Mouse (Mus musculus): ENCODE data around the gene Metap1. TPM values are rescaled to one million over a fixed set of nuclear protein-coding genes. Genes with fewer than 3 reads are reported as not detected.

Metap1 gene
- polyA plus RNA-seq, 1 experiment from 2014 or later, result 60.3 TPM

GRCm38 (mm10) chr3:138526916-138527666 lies 37.8 kb upstream of the Metap1 start:
- ATAC-seq (ENCODE audit: low FRiP score, low TSS enrichment), result peak; percentile 95

GRCm38 (mm10) chr3:138526073-138526915 lies 37.0 kb upstream of the Metap1 start, which contains the start of gene Eif4e:
Eif4e (plus strand) TSS chr3:138526179.
- no peaks in the 10 kb centered on the region for H3K9me3 ChIP-seq (ENCODE audit: control insufficient read depth, low read length)

More at GRCm38 (mm10) chr3:138526916-138527666, 37.8 kb upstream of the Metap1 start:
- Histone ChIP-seq H3K4me2 (ENCODE audit: low read length) (peak overlapping the region; percentile 76), H3K9ac (replicated peaks; ENCODE audit: low read length) (peak overlapping the region; percentile 93), H3K9me3 (ENCODE audit: control insufficient read depth, low read length) (no peaks in the 10 kb centered on the region), H3K27me3 (ENCODE audit: control insufficient read depth, insufficient read depth, low read length) (no peaks in the 10 kb centered on the region; the same call in 1 of the 2 replicates), H3K4me1 (ENCODE audit: control insufficient read depth, insufficient read depth, low read length) (peaks cover 19% of the 10 kb centered on the region), H3K4me3 (replicated peaks; ENCODE audit: low read depth, low read length) (peak overlapping the region; percentile 95), H3K27ac (replicated peaks; ENCODE audit: low read depth, low read length) (peak overlapping the region; percentile 96), H3K36me3 (ENCODE audit: control insufficient read depth, insufficient read depth, low read length) (no peaks in the 10 kb centered on the region)
- DNase-seq, result peak; percentile 99
- under 1% methylated on average over 84 of the region's 85 CpGs for WGBS

GRCm38 (mm10) chr3:138525494-138525893 lies 36.2 kb upstream of the Metap1 start:
- peaks cover 19% of the 10 kb centered on the region for H3K4me1 ChIP-seq (ENCODE audit: control insufficient read depth, insufficient read depth, low read length)
- H3K27ac ChIP-seq (replicated peaks; ENCODE audit: low read depth, low read length), result no peak overlapping the region
- no peaks in the 10 kb centered on the region; the same call in 1 of the 2 replicates for H3K27me3 ChIP-seq (ENCODE audit: control insufficient read depth, insufficient read depth, low read length)
- 54% methylated on average over 8 of the region's 8 CpGs for WGBS
- no peak overlapping the region for H3K4me3 ChIP-seq (replicated peaks; ENCODE audit: low read depth, low read length)
- no peak overlapping the region for H3K9ac ChIP-seq (replicated peaks; ENCODE audit: low read length)
- H3K9me3 ChIP-seq (ENCODE audit: control insufficient read depth, low read length), result no peaks in the 10 kb centered on the region
- ATAC-seq (ENCODE audit: low FRiP score, low TSS enrichment) (no peak), DNase-seq (no peak)
- H3K36me3 ChIP-seq (ENCODE audit: control insufficient read depth, insufficient read depth, low read length), result no peaks in the 10 kb centered on the region
- H3K4me2 ChIP-seq (ENCODE audit: low read length), result no peak overlapping the region

More at GRCm38 (mm10) chr3:138526073-138526915, 37.0 kb upstream of the Metap1 start, which contains the start of gene Eif4e:
- H3K4me1 ChIP-seq (ENCODE audit: control insufficient read depth, insufficient read depth, low read length), result peaks cover 19% of the 10 kb centered on the region
- H3K36me3 ChIP-seq (ENCODE audit: control insufficient read depth, insufficient read depth, low read length), result no peaks in the 10 kb centered on the region
- H3K4me3 ChIP-seq (replicated peaks; ENCODE audit: low read depth, low read length), result peak within 1 kb of the TSS; percentile 95
- ATAC-seq (ENCODE audit: low FRiP score, low TSS enrichment) (peak; percentile 13; the same call in 1 of the 2 replicates), DNase-seq (peak; percentile 20)
- H3K27me3 ChIP-seq (ENCODE audit: control insufficient read depth, insufficient read depth, low read length), result no peaks in the 10 kb centered on the region; the same call in 1 of the 2 replicates
- peak within 1 kb of the TSS; percentile 43 for H3K27ac ChIP-seq (replicated peaks; ENCODE audit: low read depth, low read length)
- peak within 1 kb of the TSS; percentile 64 for H3K4me2 ChIP-seq (ENCODE audit: low read length)
- WGBS, result 3% methylated on average over 39 of the region's 39 CpGs
- peak within 1 kb of the TSS; percentile 38 for H3K9ac ChIP-seq (replicated peaks; ENCODE audit: low read length)

GRCm38 (mm10) chr3:138523956-138524355 lies 34.6 kb upstream of the Metap1 start:
- 92% methylated on average over 4 of the region's 4 CpGs for WGBS
- ATAC-seq (ENCODE audit: low FRiP score, low TSS enrichment), result no peak
- H3K9me3 ChIP-seq (ENCODE audit: control insufficient read depth, low read length), result no peaks in the 10 kb centered on the region
- H3K27ac ChIP-seq (replicated peaks; ENCODE audit: low read depth, low read length), result no peak overlapping the region
- H3K36me3 ChIP-seq (ENCODE audit: control insufficient read depth, insufficient read depth, low read length), result no peaks in the 10 kb centered on the region
- H3K9ac ChIP-seq (replicated peaks; ENCODE audit: low read length), result no peak overlapping the region
- no peaks in the 10 kb centered on the region; the same call in 1 of the 2 replicates for H3K27me3 ChIP-seq (ENCODE audit: control insufficient read depth, insufficient read depth, low read length)
- no peak for DNase-seq
- peaks cover 15% of the 10 kb centered on the region for H3K4me1 ChIP-seq (ENCODE audit: control insufficient read depth, insufficient read depth, low read length)
- no peak overlapping the region for H3K4me3 ChIP-seq (replicated peaks; ENCODE audit: low read depth, low read length)
- H3K4me2 ChIP-seq (ENCODE audit: low read length), result no peak overlapping the region

GRCm38 (mm10) chr3:138519218-138519617 lies 29.9 kb upstream of the Metap1 start:
- DNase-seq, result no peak
- Histone ChIP-seq H3K4me3 (replicated peaks; ENCODE audit: low read depth, low read length) (no peak overlapping the region), H3K4me2 (ENCODE audit: low read length) (no peak overlapping the region), H3K9me3 (ENCODE audit: control insufficient read depth, low read length) (peaks cover 4% of the 10 kb centered on the region; the same call in 1 of the 2 replicates), H3K9ac (replicated peaks; ENCODE audit: low read length) (no peak overlapping the region), H3K27ac (replicated peaks; ENCODE audit: low read depth, low read length) (no peak overlapping the region), H3K27me3 (ENCODE audit: control insufficient read depth, insufficient read depth, low read length) (no peaks in the 10 kb centered on the region), H3K36me3 (ENCODE audit: control insufficient read depth, insufficient read depth, low read length) (no peaks in the 10 kb centered on the region), H3K4me1 (ENCODE audit: control insufficient read depth, insufficient read depth, low read length) (peaks cover 11% of the 10 kb centered on the region)
- no peak for ATAC-seq (ENCODE audit: low FRiP score, low TSS enrichment)
- WGBS, result 92% methylated on average over 6 of the region's 6 CpGs

GRCm38 (mm10) chr3:138517881-138518280 lies 28.6 kb upstream of the Metap1 start:
- Histone ChIP-seq H3K9ac (replicated peaks; ENCODE audit: low read length) (no peak overlapping the region), H3K4me2 (ENCODE audit: low read length) (no peak overlapping the region), H3K4me1 (ENCODE audit: control insufficient read depth, insufficient read depth, low read length) (peaks cover 11% of the 10 kb centered on the region), H3K27ac (replicated peaks; ENCODE audit: low read depth, low read length) (no peak overlapping the region), H3K36me3 (ENCODE audit: control insufficient read depth, insufficient read depth, low read length) (no peaks in the 10 kb centered on the region), H3K27me3 (ENCODE audit: control insufficient read depth, insufficient read depth, low read length) (no peaks in the 10 kb centered on the region), H3K4me3 (replicated peaks; ENCODE audit: low read depth, low read length) (no peak overlapping the region), H3K9me3 (ENCODE audit: control insufficient read depth, low read length) (peaks cover 4% of the 10 kb centered on the region; the same call in 1 of the 2 replicates)
- WGBS, result 82% methylated on average over 3 of the region's 3 CpGs
- ATAC-seq (ENCODE audit: low FRiP score, low TSS enrichment) (no peak), DNase-seq (no peak)

- Histone ChIP-seq H3K27me3 (ENCODE audit: control insufficient read depth, insufficient read depth, low read length) (no peaks in the 10 kb centered on the region), H3K4me1 (ENCODE audit: control insufficient read depth, insufficient read depth, low read length) (peaks cover 11% of the 10 kb centered on the region), H3K4me2 (ENCODE audit: low read length) (no peak overlapping the region), H3K9me3 (ENCODE audit: control insufficient read depth, low read length) (peaks cover 4% of the 10 kb centered on the region; the same call in 1 of the 2 replicates), H3K9ac (replicated peaks; ENCODE audit: low read length) (no peak overlapping the region), H3K4me3 (replicated peaks; ENCODE audit: low read depth, low read length) (no peak overlapping the region), H3K27ac (replicated peaks; ENCODE audit: low read depth, low read length) (no peak overlapping the region), H3K36me3 (ENCODE audit: control insufficient read depth, insufficient read depth, low read length) (no peaks in the 10 kb centered on the region)
- 16% methylated on average over 10 of the region's 10 CpGs for WGBS
- ATAC-seq (ENCODE audit: low FRiP score, low TSS enrichment) (0 out of 2 replicates have a peak, but pooled peaks have one; percentile 27), DNase-seq (peak; percentile 56)
Measured at GRCm38 (mm10) chr3:138515656-138516370, 26.5 kb upstream of the Metap1 start.

GRCm38 (mm10) chr3:138514749-138515148 lies 25.4 kb upstream of the Metap1 start:
- 33% methylated on average over 3 of the region's 3 CpGs for WGBS
- Histone ChIP-seq H3K4me3 (replicated peaks; ENCODE audit: low read depth, low read length) (no peak overlapping the region), H3K27me3 (ENCODE audit: control insufficient read depth, insufficient read depth, low read length) (no peaks in the 10 kb centered on the region), H3K36me3 (ENCODE audit: control insufficient read depth, insufficient read depth, low read length) (no peaks in the 10 kb centered on the region), H3K27ac (replicated peaks; ENCODE audit: low read depth, low read length) (no peak overlapping the region), H3K4me1 (ENCODE audit: control insufficient read depth, insufficient read depth, low read length) (peaks cover 11% of the 10 kb centered on the region), H3K9ac (replicated peaks; ENCODE audit: low read length) (no peak overlapping the region), H3K4me2 (ENCODE audit: low read length) (no peak overlapping the region), H3K9me3 (ENCODE audit: control insufficient read depth, low read length) (peaks cover 4% of the 10 kb centered on the region; the same call in 1 of the 2 replicates)
- DNase-seq (no peak), ATAC-seq (ENCODE audit: low FRiP score, low TSS enrichment) (no peak)
